Mouse (Mus musculus) heart, postnatal 25 days (tissue): Measurements from ENCODE around the gene P3h4. TPM values are rescaled to one million over a fixed set of nuclear protein-coding genes. Genes with fewer than 3 reads are reported as not detected.

Experiments
- DNase-seq: peaks from one replicate; pipeline ENCODE4 v3.0.0; 2022; ENCODE audit warnings: low spot score
- intact Hi-C: fragments of 180-260 bp; cut with DNase I; formaldehyde crosslinking; loops from one replicate; pipeline ENCODE4 v1.15.1; 2025
- total RNA-seq, 2 experiments: library from RNA; stranded (reverse); gene quantifications; 2 replicates each; pipeline ENCODE4 v1.2.3; 2021

Gene P3h4
- total RNA-seq, 2 experiments from 2014 or later = 15.4 to 15.8 TPM

GRCm38 (mm10) chr11:100394353-100395074, 20.1 kb downstream of the P3h4 start:
- intact Hi-C loops = no loop called here
- no peak for DNase-seq

GRCm38 (mm10) chr11:100393733-100394132, 20.9 kb downstream of the P3h4 start:
- no peak for DNase-seq
- intact Hi-C loops = no loop called here

- DNase-seq = no peak
- intact Hi-C loops = no loop called here
Observed at GRCm38 (mm10) chr11:100392958-100393357, 21.7 kb downstream of the P3h4 start.

- DNase-seq = no peak
- intact Hi-C loops = loop anchor here (2.0 kb wide), 1 partner anchor 15 kb away; no protein-coding TSS in a partner anchor
Observed at GRCm38 (mm10) chr11:100391884-100392345, 22.7 kb downstream of the P3h4 start.

- peak; percentile 91 for DNase-seq
- intact Hi-C loops = loop anchor here (2.0 kb wide), 1 partner anchor 14 kb away; no protein-coding TSS in a partner anchor
Observed at GRCm38 (mm10) chr11:100391081-100391883, 23.4 kb downstream of the P3h4 start.

- peak; percentile 63 for DNase-seq
- intact Hi-C loops = loop anchor here (2.0 kb wide), 1 partner anchor 13 kb away; no protein-coding TSS in a partner anchor
Observed at GRCm38 (mm10) chr11:100389931-100390445, 24.6 kb downstream of the P3h4 start.

GRCm38 (mm10) chr11:100388588-100388987, 26.0 kb downstream of the P3h4 start:
- intact Hi-C loops = no loop called here

GRCm38 (mm10) chr11:100387589-100388375, 26.9 kb downstream of the P3h4 start:
- intact Hi-C loops = no loop called here
- peak; percentile 77 for DNase-seq

More at GRCm38 (mm10) chr11:100388588-100388987, 26.0 kb downstream of the P3h4 start:
- peak; percentile 79 for DNase-seq

GRCm38 (mm10) chr11:100387111-100387510, 27.5 kb downstream of the P3h4 start:
- DNase-seq = no peak

GRCm38 (mm10) chr11:100386586-100386985, 28.1 kb downstream of the P3h4 start:
- DNase-seq = no peak
- intact Hi-C loops = no loop called here

More at GRCm38 (mm10) chr11:100387111-100387510, 27.5 kb downstream of the P3h4 start:
- intact Hi-C loops = no loop called here

GRCm38 (mm10) chr11:100385016-100385415, 29.6 kb downstream of the P3h4 start:
- intact Hi-C loops = no loop called here

GRCm38 (mm10) chr11:100382682-100383081, 32.0 kb downstream of the P3h4 start:
- intact Hi-C loops = no loop called here
- no peak for DNase-seq

More at GRCm38 (mm10) chr11:100385016-100385415, 29.6 kb downstream of the P3h4 start:
- no peak for DNase-seq

GRCm38 (mm10) chr11:100379311-100379710, 35.3 kb downstream of the P3h4 start:
- intact Hi-C loops = no loop called here

GRCm38 (mm10) chr11:100378446-100378845, 36.2 kb downstream of the P3h4 start:
- intact Hi-C loops = no loop called here
- no peak for DNase-seq

More at GRCm38 (mm10) chr11:100379311-100379710, 35.3 kb downstream of the P3h4 start:
- no peak for DNase-seq

GRCm38 (mm10) chr11:100377989-100378388, 36.6 kb downstream of the P3h4 start:
- DNase-seq = no peak
- intact Hi-C loops = loop anchor here (2.0 kb wide), 1 partner anchor 13 kb away; no protein-coding TSS in a partner anchor

- DNase-seq = no peak
- intact Hi-C loops = loop anchor here (2.0 kb wide), 1 partner anchor 14 kb away; no protein-coding TSS in a partner anchor
Observed at GRCm38 (mm10) chr11:100376746-100377389, 37.8 kb downstream of the P3h4 start.

GRCm38 (mm10) chr11:100376005-100376404, 38.6 kb downstream of the P3h4 start:
- intact Hi-C loops = loop anchor here (2.0 kb wide), 1 partner anchor 15 kb away; no protein-coding TSS in a partner anchor
- no peak for DNase-seq

- intact Hi-C loops = no loop called here
Observed at GRCm38 (mm10) chr11:100375127-100375526, 39.5 kb downstream of the P3h4 start.

More at GRCm38 (mm10) chr11:100375127-100375526, 39.5 kb downstream of the P3h4 start:
- no peak for DNase-seq
